Mouse (Mus musculus): Measurements from ENCODE around the gene Dnajc5g. TPM values are rescaled to one million over a fixed set of nuclear protein-coding genes. Genes with fewer than 3 reads are reported as not detected.

The Dnajc5g gene
- polyA plus RNA-seq, 1 experiment = not detected

DNA sequence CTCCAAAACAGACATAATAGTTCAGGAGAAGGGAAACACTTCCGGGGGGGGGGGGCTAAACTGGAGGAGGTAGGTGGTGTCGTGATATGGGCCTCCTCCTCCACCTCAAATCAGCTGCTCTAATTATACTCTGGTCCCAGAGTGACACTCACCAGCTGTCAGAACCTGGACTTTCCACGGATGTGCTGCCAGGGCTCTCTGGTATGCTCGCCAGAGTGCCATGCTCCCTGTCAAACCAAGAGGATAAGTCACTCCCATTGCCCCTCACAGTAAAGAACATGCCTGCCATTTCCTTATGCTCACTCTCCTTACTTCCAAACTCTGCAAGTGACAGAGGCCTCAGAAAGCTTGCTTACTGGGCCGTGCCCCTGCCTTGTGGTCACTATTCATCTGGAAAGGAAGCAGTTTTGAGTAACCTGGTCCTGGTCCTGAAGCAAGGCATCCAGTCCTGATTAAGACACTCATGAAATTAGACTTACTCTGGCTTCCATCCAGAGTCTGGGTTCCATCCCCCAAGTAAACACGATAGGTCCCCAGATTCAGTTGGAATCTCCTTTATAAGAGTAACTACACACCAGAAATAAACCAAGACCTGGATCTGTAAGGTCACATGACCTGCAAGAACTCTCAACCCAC, 47.5 kb downstream of the Dnajc5g start:
- Histone ChIP-seq H3K27ac (ENCODE audit: insufficient read depth, low read length) (no peak overlapping the region), H3K27me3 (ENCODE audit: control insufficient read depth, insufficient read depth, low read length) (no peaks in the 10 kb centered on the region), H3K36me3 (ENCODE audit: control insufficient read depth, insufficient read depth, low read length) (peaks cover 15% of the 10 kb centered on the region), H3K4me1 (ENCODE audit: control insufficient read depth, insufficient read depth, insufficient read length) (peaks cover 4% of the 10 kb centered on the region; the same call in 1 of the 2 replicates), H3K4me3 (ENCODE audit: extremely low read depth, insufficient read depth, insufficient read length) (peak overlapping the region; percentile 90)
- TF ChIP-seq POLR2A (IDR thresholded peaks at IDR 0.05; ENCODE audit: low read depth, low read length) (no peak), CTCF (IDR thresholded peaks at IDR 0.05; ENCODE audit: extremely low read depth, insufficient read depth, insufficient read length, insufficient replicate concordance) (no peak)
- no peak for DNase-seq (ENCODE audit: low read depth in 1 of 2, low spot score in 2 of 2)
- 43% methylated on average over 6 of the region's 6 CpGs for WGBS

DNA sequence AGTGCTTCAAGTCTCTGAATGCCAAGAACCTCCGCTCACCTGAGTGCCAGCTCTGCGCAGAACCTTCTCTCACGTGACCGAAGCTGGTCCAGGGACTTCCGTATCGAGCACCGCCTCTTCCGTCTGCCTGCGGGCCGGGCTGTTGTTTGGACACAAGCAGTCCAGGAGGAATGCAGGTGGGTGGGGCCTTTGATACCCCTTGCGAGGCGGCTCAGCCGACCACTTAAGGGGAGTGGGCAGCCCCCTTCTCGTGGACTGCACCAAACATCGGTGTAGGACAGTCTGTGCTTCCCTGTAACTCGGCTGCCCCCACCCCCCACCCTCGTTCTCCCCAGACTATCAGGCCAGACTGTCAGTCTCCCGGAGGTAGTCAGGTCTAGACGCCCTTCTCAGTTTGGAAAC, 48.1 kb downstream of the Dnajc5g start, which contains the start of gene Mpv17:
TSS of gene Mpv17 (minus strand) at position 100 of the 402 bp plus-strand sequence.
- WGBS = under 1% methylated on average over 19 of the region's 19 CpGs
- peak; percentile 55 to 72 for DNase-seq (ENCODE audit: low read depth in 1 of 2, low spot score in 2 of 2)
- peaks cover 20% of the 10 kb centered on the region for H3K36me3 ChIP-seq (ENCODE audit: control insufficient read depth, insufficient read depth, low read length)

More for the DNA sequence above, 48.1 kb downstream of the Dnajc5g start, which contains the start of gene Mpv17:
- no peak for TF ChIP-seq CTCF (IDR thresholded peaks at IDR 0.05; ENCODE audit: extremely low read depth, insufficient read depth, insufficient read length, insufficient replicate concordance)
- peak; percentile 57 for TF ChIP-seq POLR2A (IDR thresholded peaks at IDR 0.05; ENCODE audit: low read depth, low read length)
- Histone ChIP-seq H3K4me1 (ENCODE audit: control insufficient read depth, insufficient read depth, insufficient read length) (peaks cover 4% of the 10 kb centered on the region; the same call in 1 of the 2 replicates), H3K4me3 (ENCODE audit: extremely low read depth, insufficient read depth, insufficient read length) (peak within 1 kb of the TSS; percentile 90), H3K27me3 (ENCODE audit: control insufficient read depth, insufficient read depth, low read length) (no peaks in the 10 kb centered on the region), H3K27ac (ENCODE audit: insufficient read depth, low read length) (peak within 1 kb of the TSS; percentile 64)

Other genes starting within 250 kb of the Dnajc5g start
- 60.3 and 67.4 TPM in 2 replicates for gene Tmem214, start 238.3 kb upstream of the Dnajc5g start, polyA plus RNA-seq (2012; rRNA removed)
- gene Agbl5, start 217.6 kb upstream of the Dnajc5g start, polyA plus RNA-seq (2012; rRNA removed) = 11.6 and 16.1 TPM in 2 replicates
- 143 and 161 TPM in 2 replicates for gene Ost4, start 198.5 kb upstream of the Dnajc5g start, polyA plus RNA-seq (2012; rRNA removed)
- gene Emilin1, start 192.9 kb upstream of the Dnajc5g start, polyA plus RNA-seq (2012; rRNA removed) = 83.9 and 104 TPM in 2 replicates
- gene Khk, start 184.9 kb upstream of the Dnajc5g start, polyA plus RNA-seq (2012; rRNA removed) = 28.0 and 30.2 TPM in 2 replicates
- 0.47 and 0.76 TPM in 2 replicates for gene Cgref1, start 160.7 kb upstream of the Dnajc5g start, polyA plus RNA-seq (2012; rRNA removed)
- 227 and 270 TPM in 2 replicates for gene Preb, start 145.9 kb upstream of the Dnajc5g start, polyA plus RNA-seq (2012; rRNA removed)
- gene Tcf23, start 137.6 kb upstream of the Dnajc5g start, polyA plus RNA-seq (2012; rRNA removed) = 0.29 and 0.34 TPM in 2 replicates
- gene Atraid, start 58.0 kb upstream of the Dnajc5g start, polyA plus RNA-seq (2012; rRNA removed) = 43.9 and 53.5 TPM in 2 replicates
- 16.0 and 16.3 TPM in 2 replicates for gene Slc5a6, start 57.4 kb upstream of the Dnajc5g start, polyA plus RNA-seq (2012; rRNA removed)
- gene Cad, start 51.5 kb upstream of the Dnajc5g start, polyA plus RNA-seq (2012; rRNA removed) = 44.0 and 52.5 TPM in 2 replicates
- 0.08 and 0.09 TPM in 2 replicates for gene Slc30a3, start 2.0 kb downstream of the Dnajc5g start, polyA plus RNA-seq (2012; rRNA removed)
- gene Trim54, start 10.4 kb downstream of the Dnajc5g start, polyA plus RNA-seq (2012; rRNA removed) = not detected in 2 replicates
- not detected in 2 replicates for gene Ucn, start 32.5 kb downstream of the Dnajc5g start, polyA plus RNA-seq (2012; rRNA removed)
- 32.0 and 34.9 TPM in 2 replicates for gene Mpv17, start 48.0 kb downstream of the Dnajc5g start, polyA plus RNA-seq (2012; rRNA removed)
- gene Gm29609, start 73.6 kb downstream of the Dnajc5g start, polyA plus RNA-seq (2012; rRNA removed) = 1.4 and 2.1 TPM in 2 replicates
- gene Gtf3c2, start 73.9 kb downstream of the Dnajc5g start, polyA plus RNA-seq (2012; rRNA removed) = 47.3 and 48.9 TPM in 2 replicates
- gene Snx17, start 86.9 kb downstream of the Dnajc5g start, polyA plus RNA-seq (2012; rRNA removed) = 58.4 and 66.9 TPM in 2 replicates
- 31.9 and 40.4 TPM in 2 replicates for gene Eif2b4, start 87.1 kb downstream of the Dnajc5g start, polyA plus RNA-seq (2012; rRNA removed)
- gene Zfp513, start 96.0 kb downstream of the Dnajc5g start, polyA plus RNA-seq (2012; rRNA removed) = 49.3 and 79.8 TPM in 2 replicates
- 65.7 and 110 TPM in 2 replicates for gene Ppm1g, start 114.4 kb downstream of the Dnajc5g start, polyA plus RNA-seq (2012; rRNA removed)
- 148 and 199 TPM in 2 replicates for gene Nrbp1, start 134.6 kb downstream of the Dnajc5g start, polyA plus RNA-seq (2012; rRNA removed)
- gene Gm9970, start 134.9 kb downstream of the Dnajc5g start, polyA plus RNA-seq (2012; rRNA removed) = 0.27 and 0.29 TPM in 2 replicates
- gene Krtcap3, start 145.4 kb downstream of the Dnajc5g start, polyA plus RNA-seq (2012; rRNA removed) = 25.0 and 37.0 TPM in 2 replicates
- gene Ift172, start 184.8 kb downstream of the Dnajc5g start, polyA plus RNA-seq (2012; rRNA removed) = 17.0 and 18.4 TPM in 2 replicates
- 3.6 and 4.9 TPM in 2 replicates for gene Fndc4, start 189.8 kb downstream of the Dnajc5g start, polyA plus RNA-seq (2012; rRNA removed)
- gene Gckr, start 191.2 kb downstream of the Dnajc5g start, polyA plus RNA-seq (2012; rRNA removed) = 0.08 TPM in 1 of 2 replicates, not detected in the other